Mouse (Mus musculus) ovary, adult 18-20 months (tissue): ENCODE data around the gene Serf1.
"Not testable (repeated sequence)": the region's sequence is repeated elsewhere in the genome, so short reads cannot be mapped to it uniquely, and the experiment has no call there.

Source experiments
- DNase-seq: peaks from one replicate; pipeline ENCODE4 v3.0.0; 2022; ENCODE audit warnings: low spot score, mixed read lengths

Serf1 gene

DNA sequence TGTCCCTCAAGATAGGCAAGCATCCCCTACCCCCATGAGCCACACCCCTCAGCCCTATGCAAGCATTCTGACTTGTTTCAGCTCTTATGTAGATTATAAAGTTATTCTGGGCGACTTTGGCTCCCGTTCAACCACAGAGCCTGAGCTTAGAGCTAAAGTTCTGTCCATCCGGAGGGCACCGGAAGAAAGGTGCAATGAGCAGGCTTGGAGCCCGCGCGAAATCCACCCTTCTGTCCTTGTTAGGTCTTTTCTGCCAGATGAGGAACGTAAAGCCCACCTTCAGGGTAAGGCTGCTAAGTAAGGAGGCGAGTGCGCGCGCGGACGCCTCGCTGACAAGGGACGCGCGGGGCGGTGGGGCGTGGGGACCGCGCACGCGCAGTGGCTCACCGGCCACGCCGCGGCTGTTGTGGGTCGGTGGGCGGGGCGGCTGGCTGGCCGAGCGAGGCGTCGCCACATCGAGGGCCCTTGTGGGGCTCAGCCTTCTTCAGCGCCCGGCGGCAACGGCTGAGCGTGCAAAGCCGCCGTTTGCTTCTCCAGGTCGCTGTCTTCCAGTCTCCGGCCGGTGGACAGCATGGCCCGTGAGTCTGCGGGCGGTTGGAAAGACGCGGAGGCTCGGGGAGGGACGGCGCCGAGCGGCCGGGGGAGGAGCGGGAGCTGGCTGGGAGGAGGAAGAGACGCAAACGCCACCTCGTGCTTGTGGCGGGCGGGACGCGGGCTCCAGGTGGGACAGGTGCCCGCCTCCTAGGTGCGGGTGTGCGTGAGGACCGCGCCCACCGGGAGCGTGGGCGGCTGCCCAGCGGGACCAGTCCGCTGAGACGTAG, at the start of gene Serf1:
TSS of gene Serf1 (plus strand) at position 361 of the 821 bp plus-strand sequence.
- peak; percentile 74 for DNase-seq

- DNase-seq, result no peak
Observed at GRCm38 (mm10) chr13:100063936-100064335, 43.9 kb upstream of the Serf1 start.

- no peak for DNase-seq
Observed at GRCm38 (mm10) chr13:100067821-100068220, 40.0 kb upstream of the Serf1 start.

GRCm38 (mm10) chr13:100071473-100071872, 36.3 kb upstream of the Serf1 start:
- no peak for DNase-seq

GRCm38 (mm10) chr13:100098808-100099207, 9.0 kb upstream of the Serf1 start:
- no peak for DNase-seq

DNA sequence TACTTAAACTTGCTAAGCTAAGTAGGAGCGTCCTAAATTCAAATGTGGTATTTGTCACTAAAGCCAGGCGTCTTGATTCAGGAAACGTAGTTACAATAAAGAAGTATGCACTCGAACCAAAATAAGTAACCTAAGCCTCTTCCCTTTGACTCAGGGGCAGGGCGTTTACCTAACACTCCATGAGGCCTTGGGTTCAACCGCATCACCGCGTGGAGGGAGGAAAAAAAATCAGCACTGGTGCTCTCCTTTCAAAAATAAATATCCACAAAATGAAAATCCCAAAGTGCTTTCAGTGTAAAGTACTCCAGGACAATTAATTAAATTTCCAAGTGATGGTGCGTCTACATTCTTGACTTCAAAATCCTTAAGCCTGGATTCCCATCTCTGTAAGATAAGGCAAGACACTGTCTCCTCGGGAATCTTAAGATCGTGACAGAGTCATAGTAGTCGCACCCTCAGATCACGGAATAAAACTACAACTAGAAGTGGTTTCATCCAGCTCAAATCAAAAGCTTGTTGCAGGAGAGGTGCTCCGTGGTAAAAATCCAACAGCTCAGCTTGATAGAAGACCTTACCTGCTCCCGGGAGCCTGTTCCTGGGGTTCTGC, 4.7 kb upstream of the Serf1 start:
- DNase-seq, result no peak

DNA sequence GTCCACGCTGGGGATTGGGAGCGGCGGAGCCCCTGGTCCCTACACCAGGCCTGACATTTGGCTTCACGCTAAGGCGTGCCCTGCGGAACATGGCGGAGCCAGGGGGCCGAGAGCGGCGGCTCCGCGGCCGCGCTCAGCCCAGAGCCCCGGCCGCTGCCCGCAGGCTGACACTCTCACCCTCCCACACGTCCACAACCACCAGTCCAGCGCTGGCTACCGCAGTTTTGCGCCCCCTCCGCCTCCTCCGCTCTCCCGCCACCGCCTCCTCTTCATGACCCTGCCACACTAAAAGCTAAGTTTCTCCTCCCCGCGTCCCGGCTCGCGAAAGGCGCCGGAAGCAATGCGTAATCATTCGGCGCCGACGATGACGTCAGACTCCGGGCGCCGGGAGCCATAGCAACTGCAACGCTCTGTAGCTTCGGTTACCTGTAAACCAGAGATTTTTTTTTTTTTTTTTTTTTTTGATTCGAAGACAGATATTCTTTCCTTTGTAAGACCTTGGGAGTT, 4.0 kb upstream of the Serf1 start, which contains the start of gene Bdp1:
TSS of gene Bdp1 (minus strand) at position 323 of the 507 bp plus-strand sequence.
- DNase-seq, result peak; percentile 85

DNA sequence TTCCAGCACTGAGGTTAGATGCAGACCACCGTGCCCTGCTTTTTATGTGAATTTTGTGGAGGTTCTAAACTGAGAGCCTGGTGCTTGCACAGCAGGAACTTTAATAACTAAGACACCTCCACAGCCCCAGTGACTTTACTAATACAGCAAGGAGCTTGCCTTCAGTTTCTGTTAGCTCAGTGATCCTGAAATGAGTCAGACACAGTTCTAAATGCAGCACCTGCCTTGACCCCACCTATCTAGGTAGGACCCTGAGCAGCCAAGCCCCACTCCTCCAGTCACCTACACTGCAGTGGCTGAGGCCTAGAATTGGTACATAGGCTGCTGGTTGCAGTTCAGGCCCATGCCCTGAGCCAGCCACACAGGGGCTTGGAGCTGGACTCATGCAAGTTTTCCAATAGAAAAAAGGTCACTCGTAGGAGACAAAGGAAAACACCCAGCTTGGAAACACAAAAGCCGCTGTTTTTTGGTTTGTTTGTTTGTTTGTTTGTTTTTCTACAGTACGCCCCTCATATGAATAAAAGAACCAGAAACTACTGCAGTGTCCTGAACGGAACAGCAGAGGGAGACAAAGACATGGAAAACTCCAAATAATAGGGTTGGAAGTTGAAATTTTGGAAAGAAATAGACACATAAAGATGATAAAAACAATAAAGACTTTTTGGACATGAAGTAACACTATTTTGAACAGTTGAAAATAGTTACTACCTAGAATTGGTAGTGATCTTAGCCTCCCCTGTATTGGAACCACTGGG, 4.6 kb downstream of the Serf1 start:
- DNase-seq, result no peak

DNA sequence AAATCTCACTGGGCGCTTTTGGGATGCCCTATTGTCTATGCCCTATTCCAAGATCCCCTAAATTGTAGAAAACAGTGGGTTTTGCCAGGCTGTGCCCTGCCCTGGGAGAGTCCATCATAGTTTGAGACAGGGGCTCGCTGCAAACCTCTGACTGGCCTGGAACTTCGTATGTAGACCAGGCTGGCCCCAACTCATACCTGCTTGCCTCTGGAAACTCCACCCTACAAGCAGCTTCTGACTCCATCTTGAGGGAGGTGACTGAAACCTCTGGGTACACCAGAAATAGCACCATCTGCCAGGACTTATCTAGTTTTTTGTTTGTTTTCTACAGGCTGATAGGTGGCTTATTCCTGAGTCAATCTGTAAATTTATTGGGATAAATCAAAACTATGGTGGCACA, 16.2 kb downstream of the Serf1 start:
- no peak for DNase-seq

DNA sequence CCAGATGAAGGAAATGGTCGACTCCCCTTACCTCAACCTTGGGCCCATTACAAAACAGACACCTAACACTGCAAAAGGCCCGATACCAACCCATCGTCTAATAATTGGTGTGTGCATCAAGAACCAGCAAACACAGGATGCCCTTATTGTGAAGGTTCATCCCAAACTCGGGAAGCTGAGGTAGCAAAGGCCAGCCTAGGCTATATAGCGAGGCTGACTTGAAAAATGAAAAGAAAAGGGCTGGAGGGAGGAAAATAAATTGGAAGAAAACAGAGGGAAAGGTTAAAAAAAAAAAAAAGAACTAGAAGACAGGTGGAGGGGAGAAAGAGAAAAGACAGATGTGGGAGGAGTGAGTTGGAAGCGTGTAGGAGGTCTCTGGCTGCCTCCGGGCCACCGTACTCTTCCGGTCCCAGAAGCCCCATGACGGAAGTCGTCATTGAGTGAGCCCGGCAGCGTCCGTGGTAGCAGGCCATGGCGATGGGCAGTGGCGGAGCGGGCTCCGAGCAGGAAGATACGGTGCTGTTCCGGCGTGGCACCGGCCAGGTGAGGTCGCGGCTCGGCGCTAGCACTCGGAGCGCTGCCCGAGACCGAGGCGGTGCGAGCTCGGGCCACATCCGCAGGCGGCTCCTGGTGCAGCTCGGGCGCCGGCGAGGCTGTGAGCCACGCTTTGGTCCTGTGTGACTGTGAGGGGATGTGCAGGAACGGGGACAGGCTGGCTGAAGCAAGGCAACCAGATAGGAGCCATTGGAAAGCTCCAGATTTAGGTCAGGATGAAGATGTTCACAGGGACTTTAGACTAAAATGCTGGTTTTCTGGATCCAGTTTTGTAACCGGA, 16.8 kb downstream of the Serf1 start, which contains the start of gene Smn1:
TSS of gene Smn1 (plus strand) at position 430 of the 835 bp plus-strand sequence.
- DNase-seq, result peak; percentile 88

DNA sequence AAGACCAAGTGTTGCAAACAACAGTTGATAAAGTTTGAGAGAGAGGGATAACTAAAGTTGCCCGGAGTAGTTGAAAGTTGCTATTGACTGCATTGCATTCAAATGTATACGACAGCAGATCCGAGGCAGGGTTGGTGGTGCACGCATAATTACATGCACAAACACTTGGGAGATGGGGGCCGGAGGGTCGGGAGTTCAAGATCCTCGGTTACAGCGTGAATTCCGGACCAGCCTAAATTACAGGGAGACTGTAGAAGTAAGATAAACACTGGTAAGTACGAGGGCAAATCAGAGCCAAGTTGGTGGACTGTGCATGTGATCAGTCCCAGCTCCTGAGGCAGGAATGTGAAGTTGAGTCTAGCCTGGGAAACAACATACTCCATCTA, 17.4 kb downstream of the Serf1 start:
- DNase-seq, result no peak

GRCm38 (mm10) chr13:100141646-100142314, 34.0 kb downstream of the Serf1 start:
- DNase-seq, result no peak

DNA sequence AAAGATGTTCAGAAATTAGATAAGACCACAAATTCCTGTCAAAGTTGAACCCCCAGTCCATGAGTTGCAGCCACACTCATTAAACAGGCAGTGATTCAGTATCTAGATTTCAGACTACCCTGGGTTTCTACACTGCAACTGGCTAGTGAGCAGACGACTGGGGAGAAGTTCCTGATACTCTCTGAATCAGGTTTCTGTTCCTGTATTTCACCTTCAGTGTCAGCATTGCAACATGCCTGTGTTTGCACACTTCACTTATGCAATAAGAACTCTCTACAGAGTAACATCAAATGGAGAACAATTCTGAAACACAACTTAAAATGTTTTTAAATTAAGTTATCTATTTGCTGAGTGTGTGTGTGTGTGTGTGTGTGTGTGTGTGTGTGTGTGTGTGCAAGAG, 44.8 kb downstream of the Serf1 start:
- no peak for DNase-seq

- no peak for DNase-seq
Observed at GRCm38 (mm10) chr13:100156624-100157023, 48.8 kb downstream of the Serf1 start.

DNA sequence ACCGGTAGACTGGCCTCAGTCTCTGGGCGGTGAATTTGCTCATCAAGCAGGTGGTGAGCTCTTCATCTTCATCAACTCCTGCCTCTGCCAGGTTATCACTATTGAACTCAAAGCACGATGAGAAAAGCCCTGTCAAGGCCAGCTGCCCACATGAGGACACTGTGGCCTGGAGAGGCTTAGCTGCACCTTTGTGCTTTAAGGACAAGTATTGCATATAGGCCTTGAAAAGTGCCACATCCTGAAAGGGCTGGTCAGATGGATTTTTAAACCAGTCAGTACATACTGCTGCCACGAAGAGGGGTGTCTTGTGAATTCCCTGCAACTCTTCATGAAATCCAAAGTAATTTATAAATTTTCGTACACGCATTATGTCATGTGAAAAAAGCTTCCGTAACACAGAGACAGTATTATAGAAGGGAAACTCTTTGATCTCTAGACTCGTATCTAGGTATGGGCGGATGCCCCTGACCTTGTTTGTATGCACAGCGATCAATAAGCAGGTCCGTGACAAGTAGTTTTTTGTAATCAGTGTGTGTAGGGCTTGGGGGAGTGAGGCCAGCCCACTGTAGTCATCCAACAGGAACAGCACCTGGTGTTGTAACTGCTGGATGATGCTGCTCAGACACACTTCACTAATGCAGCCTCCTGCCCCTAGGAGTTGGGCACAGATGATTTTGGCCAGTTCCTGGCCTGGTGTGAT, 53.5 kb downstream of the Serf1 start:
- not testable (repeated sequence) for DNase-seq

DNA sequence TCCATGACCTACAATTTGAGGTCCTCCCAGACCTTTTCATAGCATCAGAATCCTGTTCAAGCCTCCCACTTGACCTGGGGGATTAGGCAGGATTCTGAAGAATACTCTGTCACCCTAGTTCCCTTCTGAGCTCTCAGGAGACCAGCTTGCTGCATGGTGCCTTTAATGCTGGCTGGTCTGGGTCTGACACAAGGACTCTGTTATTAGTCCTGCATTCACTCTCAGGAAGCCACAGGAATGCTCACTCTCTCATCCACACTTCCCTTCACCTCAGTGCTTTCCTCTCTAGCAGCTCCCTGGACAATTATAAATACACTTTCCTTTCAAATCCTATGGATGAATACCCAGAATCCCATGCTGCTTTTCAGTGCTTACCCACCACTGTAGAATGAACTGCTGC, 54.7 kb downstream of the Serf1 start:
- not testable (repeated sequence) for DNase-seq
